Mouse (Mus musculus): ENCODE measurements around the gene Cd83.

DNA sequence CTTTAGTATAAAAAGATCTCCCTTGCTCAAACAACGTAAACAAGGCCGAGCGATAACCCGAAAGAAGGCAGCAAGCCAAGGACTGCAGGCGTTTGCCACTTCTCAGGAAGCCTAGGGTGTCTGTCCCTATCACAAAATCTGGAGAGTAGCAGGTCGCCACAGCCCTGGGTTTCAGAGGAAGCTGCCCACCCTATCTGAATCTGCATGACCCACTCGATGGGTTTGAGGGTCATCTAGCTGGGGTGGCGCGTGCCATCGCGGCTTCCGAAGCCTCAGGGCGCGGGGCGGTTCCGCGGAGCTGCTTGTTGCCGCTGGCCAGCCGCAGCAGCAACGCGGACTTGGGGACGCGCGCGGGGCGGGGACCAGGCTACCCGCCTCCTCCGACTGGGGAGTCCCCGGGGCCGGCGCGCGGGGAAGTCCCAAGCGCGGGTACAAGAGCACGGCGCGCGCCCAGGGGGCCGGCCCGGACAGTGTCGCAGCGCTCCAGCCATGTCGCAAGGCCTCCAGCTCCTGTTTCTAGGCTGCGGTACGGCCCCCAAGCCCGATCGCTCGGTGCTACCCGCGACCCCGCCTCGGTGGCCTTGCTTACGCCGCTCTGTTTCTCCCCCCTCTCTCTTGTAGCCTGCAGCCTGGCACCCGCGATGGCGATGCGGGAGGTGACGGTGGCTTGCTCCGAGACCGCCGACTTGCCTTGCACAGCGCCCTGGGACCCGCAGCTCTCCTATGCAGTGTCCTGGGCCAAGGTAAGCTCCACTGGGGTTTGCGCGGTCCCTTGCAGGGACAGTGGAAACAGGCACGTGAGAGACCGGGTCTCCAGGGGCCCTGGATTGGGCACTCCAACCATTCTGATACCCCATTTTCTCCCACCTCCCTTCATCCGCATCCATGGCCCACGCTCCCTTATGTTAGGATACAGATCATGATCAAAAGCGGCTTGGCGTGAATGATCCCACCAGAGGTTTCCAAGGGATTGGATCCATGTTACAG is at the start of gene Cd83:
- TF ChIP-seq ZNF384 (IDR thresholded peaks at IDR 0.05; ENCODE audit: low read depth, low read length) = no peak
- TF ChIP-seq CHD2 (IDR thresholded peaks at IDR 0.05; ENCODE audit: low read depth, low read length) = no peak
- TF ChIP-seq ZC3H11A (IDR thresholded peaks at IDR 0.05; ENCODE audit: borderline replicate concordance, low read depth, low read length) = no peak
- TF ChIP-seq HCFC1 (IDR thresholded peaks at IDR 0.05; ENCODE audit: borderline replicate concordance, insufficient read depth, low read length) = no peak

Data from ES-E14 (cell line).